Mouse (Mus musculus): ENCODE results near the gene Plekha8.

Gene Plekha8

GRCm38 (mm10) chr6:54639877-54640276 lies 45.0 kb downstream of the Plekha8 start:
- no peak for DNase-seq (ENCODE audit: low read depth in 1 of 2, low spot score in 2 of 2)

- no peak for DNase-seq (ENCODE audit: low read depth in 1 of 2, low spot score in 2 of 2)
Observed at GRCm38 (mm10) chr6:54641953-54642352, 47.0 kb downstream of the Plekha8 start.

GRCm38 (mm10) chr6:54643181-54643580 lies 48.3 kb downstream of the Plekha8 start:
- no peak for DNase-seq (ENCODE audit: low read depth in 1 of 2, low spot score in 2 of 2)

GRCm38 (mm10) chr6:54655471-54656095 lies 60.7 kb downstream of the Plekha8 start:
- no peak for DNase-seq (ENCODE audit: low read depth in 1 of 2, low spot score in 2 of 2)

GRCm38 (mm10) chr6:54657861-54658260 lies 63.0 kb downstream of the Plekha8 start:
- no peak for DNase-seq (ENCODE audit: low read depth in 1 of 2, low spot score in 2 of 2)

- no peak for DNase-seq (ENCODE audit: low read depth in 1 of 2, low spot score in 2 of 2)
Observed at GRCm38 (mm10) chr6:54669868-54670267, 75.0 kb downstream of the Plekha8 start.

GRCm38 (mm10) chr6:54672901-54673300 lies 78.0 kb downstream of the Plekha8 start:
- no peak for DNase-seq (ENCODE audit: low read depth in 1 of 2, low spot score in 2 of 2)

- DNase-seq (ENCODE audit: low read depth in 1 of 2, low spot score in 2 of 2) = no peak
Observed at GRCm38 (mm10) chr6:54679686-54680085, 84.8 kb downstream of the Plekha8 start.

GRCm38 (mm10) chr6:54680891-54681745 lies 86.2 kb downstream of the Plekha8 start, which contains the start of gene Mturn:
Gene Mturn, plus strand, starts transcription at chr6:54681624.
- DNase-seq (ENCODE audit: low read depth in 1 of 2, low spot score in 2 of 2) = peak; percentile 82 to 92

- DNase-seq (ENCODE audit: low read depth in 1 of 2, low spot score in 2 of 2) = no peak
Observed at GRCm38 (mm10) chr6:54681746-54682428, 87.0 kb downstream of the Plekha8 start.

- DNase-seq (ENCODE audit: low read depth in 1 of 2, low spot score in 2 of 2) = no peak
Observed at GRCm38 (mm10) chr6:54684085-54684484, 89.2 kb downstream of the Plekha8 start.

- no peak for DNase-seq (ENCODE audit: low read depth in 1 of 2, low spot score in 2 of 2)
Observed at GRCm38 (mm10) chr6:54685103-54685502, 90.2 kb downstream of the Plekha8 start.

GRCm38 (mm10) chr6:54685716-54686395 lies 90.9 kb downstream of the Plekha8 start:
- DNase-seq (ENCODE audit: low read depth in 1 of 2, low spot score in 2 of 2) = no peak

- DNase-seq (ENCODE audit: low read depth in 1 of 2, low spot score in 2 of 2) = no peak
Observed at GRCm38 (mm10) chr6:54686946-54687737, 92.2 kb downstream of the Plekha8 start.

GRCm38 (mm10) chr6:54688467-54689323 lies 93.8 kb downstream of the Plekha8 start:
- DNase-seq (ENCODE audit: low read depth in 1 of 2, low spot score in 2 of 2) = no peak

GRCm38 (mm10) chr6:54689686-54690085 lies 94.8 kb downstream of the Plekha8 start:
- DNase-seq (ENCODE audit: low read depth in 1 of 2, low spot score in 2 of 2) = no peak

- DNase-seq (ENCODE audit: low read depth in 1 of 2, low spot score in 2 of 2) = no peak
Observed at GRCm38 (mm10) chr6:54690838-54691237, 95.9 kb downstream of the Plekha8 start.

GRCm38 (mm10) chr6:54691368-54692116 lies 96.6 kb downstream of the Plekha8 start:
- DNase-seq (ENCODE audit: low read depth in 1 of 2, low spot score in 2 of 2) = no peak

GRCm38 (mm10) chr6:54692201-54692600 lies 97.3 kb downstream of the Plekha8 start:
- DNase-seq (ENCODE audit: low read depth in 1 of 2, low spot score in 2 of 2) = no peak

All from monocyte, adult 2 months (primary cell).